Mouse (Mus musculus) midbrain, embryonic 15.5 days (tissue): Measurements from ENCODE around the gene Trit1. TPM values are rescaled to one million over a fixed set of nuclear protein-coding genes. Genes with fewer than 3 reads are reported as not detected.

Source experiments
- ATAC-seq: fragments of 200-750 bp; cut with Nextera tagmentation; replicated peaks from 2 replicates; pipeline ENCODE4 v1.8.0; 2017; ENCODE audit warnings: moderate TSS enrichment
- H3K27ac ChIP-seq: fragments of 300-500 bp; sonication (generic); 2 replicates; pipeline ENCODE4 v1.5.1; 2015; ENCODE audit warnings: mild to moderate bottlenecking, inconsistent platforms
- H3K27me3 ChIP-seq: fragments of 300-500 bp; sonication (generic); replicated peaks from 2 replicates; pipeline ENCODE4 v1.6.1; 2015; ENCODE audit warnings: inconsistent platforms
- H3K36me3 ChIP-seq: fragments of 300-500 bp; sonication (generic); replicated peaks from 2 replicates; pipeline ENCODE4 v1.6.1; 2015; ENCODE audit warnings: inconsistent platforms
- H3K4me1 ChIP-seq: fragments of 300-500 bp; sonication (generic); 2 replicates; pipeline ENCODE4 v1.6.1; 2015; ENCODE audit warnings: inconsistent platforms
- H3K4me2 ChIP-seq: fragments of 300-500 bp; sonication (generic); 2 replicates; pipeline ENCODE4 v1.6.1; 2015; ENCODE audit warnings: inconsistent platforms, mild to moderate bottlenecking, moderate library complexity
- H3K4me3 ChIP-seq: fragments of 300-500 bp; sonication (generic); 2 replicates; pipeline ENCODE4 v1.5.1; 2015; ENCODE audit warnings: mild to moderate bottlenecking, inconsistent platforms
- H3K9ac ChIP-seq: fragments of 300-500 bp; sonication (generic); 2 replicates; pipeline ENCODE4 v1.6.1; 2015; ENCODE audit warnings: mild to moderate bottlenecking, inconsistent platforms
- H3K9me3 ChIP-seq: fragments of 300-500 bp; sonication (generic); 2 replicates; pipeline ENCODE4 v1.6.1; 2016; ENCODE audit warnings: inconsistent platforms
- WGBS: fragments of 180-500 bp; shearing (Covaris S2); methylation state at CpG from one replicate; pipeline ENCODE4 v1.1.7; 2015; ENCODE audit warnings: mixed read lengths; 5-methylcytosine and 5-hydroxymethylcytosine counted together
- polyA plus RNA-seq: library from polyadenylated mRNA; unstranded; fragments of >200 nt; fragmentation: Nextera tagmentation; extraction: Ambion mirVana; gene quantifications from 2 replicates; pipeline ENCODE4 v1.2.1, GENCODE M21; 2015

Gene Trit1
- polyA plus RNA-seq = 25.3 and 25.8 TPM in 2 replicates

DNA sequence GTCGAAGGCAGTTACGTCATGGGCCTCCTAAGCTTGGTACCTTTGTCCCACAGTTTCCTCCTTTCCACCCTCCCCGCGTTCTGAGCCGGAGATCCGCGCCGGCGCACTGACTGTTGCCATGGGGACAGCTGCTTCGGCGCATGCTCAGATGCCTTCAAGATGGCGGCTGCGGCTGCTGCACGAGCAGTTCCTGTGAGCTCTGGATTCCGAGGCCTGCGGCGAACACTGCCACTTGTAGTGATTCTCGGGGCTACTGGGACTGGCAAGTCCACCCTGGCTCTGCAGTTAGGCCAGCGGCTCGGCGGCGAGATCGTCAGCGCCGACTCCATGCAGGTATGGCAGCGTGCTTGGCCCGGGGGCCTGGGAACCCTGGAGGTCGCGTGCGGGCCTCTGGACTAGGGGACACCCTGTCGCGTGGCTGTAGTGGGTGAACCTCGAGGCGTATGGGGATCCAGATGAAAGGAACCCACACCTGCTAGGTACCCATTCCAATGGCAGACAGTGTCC lies at the start of gene Trit1:
Gene Trit1 (plus strand): TSS at position 147 of the 507 bp plus-strand sequence.
- Histone ChIP-seq H3K36me3 (no peaks in the 10 kb centered on the region), H3K27me3 (no peaks in the 10 kb centered on the region), H3K9me3 (no peaks in the 10 kb centered on the region), H3K9ac (peak within 1 kb of the TSS; percentile 98), H3K4me3 (peak within 1 kb of the TSS; percentile 99), H3K27ac (peak within 1 kb of the TSS; percentile 98), H3K4me1 (peaks cover 66% of the 10 kb centered on the region), H3K4me2 (peak within 1 kb of the TSS; percentile 86)
- WGBS = under 1% methylated on average over 34 of the region's 34 CpGs
- ATAC-seq = peak; percentile 87

DNA sequence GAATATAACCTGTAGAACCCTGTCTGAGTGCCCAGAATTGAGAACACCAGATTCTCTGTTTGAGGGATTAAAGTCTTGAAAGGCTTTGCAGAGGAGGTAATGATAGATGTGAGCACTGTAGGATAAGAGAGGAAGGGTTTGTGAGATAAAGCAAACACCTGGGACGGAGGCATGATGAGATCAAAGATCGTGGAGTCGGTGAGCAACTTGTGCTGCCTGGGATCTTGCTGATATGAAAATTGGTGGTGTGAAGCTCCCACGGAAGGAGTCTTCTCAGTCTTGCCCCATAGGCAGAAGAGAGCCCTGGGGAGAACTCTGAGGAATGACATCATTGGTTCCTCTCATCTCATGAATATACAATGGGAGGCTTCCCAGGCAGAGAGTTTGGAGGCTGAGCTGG lies 48.3 kb upstream of the Trit1 start:
- Histone ChIP-seq H3K4me3 (no peak overlapping the region), H3K27ac (no peak overlapping the region)
- ATAC-seq = no peak

DNA sequence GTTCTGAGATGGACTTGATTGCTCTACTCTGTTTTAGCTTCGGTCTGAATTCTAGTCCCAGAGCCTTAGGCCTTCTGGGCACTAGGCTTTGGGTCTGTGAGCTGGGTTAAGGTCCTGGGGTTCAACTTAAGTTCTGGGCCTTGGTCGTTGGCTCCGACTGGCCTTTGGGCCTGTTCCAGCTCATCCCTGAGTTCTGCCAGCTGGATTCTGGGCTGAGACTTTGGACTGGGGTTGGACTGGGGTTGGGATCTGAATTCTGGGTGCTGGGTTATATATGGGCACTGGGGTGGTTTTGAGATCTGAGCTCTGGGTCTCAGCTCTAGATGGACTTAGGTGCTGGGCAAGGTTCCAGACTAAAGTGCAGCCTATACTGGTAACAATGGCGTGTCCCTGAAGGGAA lies 45.2 kb upstream of the Trit1 start:
- Histone ChIP-seq H3K9ac (no peak overlapping the region), H3K4me1 (no peaks in the 10 kb centered on the region), H3K36me3 (no peaks in the 10 kb centered on the region), H3K9me3 (no peaks in the 10 kb centered on the region), H3K27me3 (no peaks in the 10 kb centered on the region), H3K27ac (no peak overlapping the region), H3K4me3 (no peak overlapping the region), H3K4me2 (no peak overlapping the region)
- ATAC-seq = no peak
- 84% methylated on average over 4 of the region's 4 CpGs for WGBS

More for the DNA sequence above, 48.3 kb upstream of the Trit1 start:
- Histone ChIP-seq H3K27me3 (no peaks in the 10 kb centered on the region), H3K9ac (no peak overlapping the region), H3K9me3 (no peaks in the 10 kb centered on the region), H3K36me3 (no peaks in the 10 kb centered on the region), H3K4me1 (no peaks in the 10 kb centered on the region), H3K4me2 (no peak overlapping the region)
- WGBS = 78% methylated on average over 4 of the region's 4 CpGs

DNA sequence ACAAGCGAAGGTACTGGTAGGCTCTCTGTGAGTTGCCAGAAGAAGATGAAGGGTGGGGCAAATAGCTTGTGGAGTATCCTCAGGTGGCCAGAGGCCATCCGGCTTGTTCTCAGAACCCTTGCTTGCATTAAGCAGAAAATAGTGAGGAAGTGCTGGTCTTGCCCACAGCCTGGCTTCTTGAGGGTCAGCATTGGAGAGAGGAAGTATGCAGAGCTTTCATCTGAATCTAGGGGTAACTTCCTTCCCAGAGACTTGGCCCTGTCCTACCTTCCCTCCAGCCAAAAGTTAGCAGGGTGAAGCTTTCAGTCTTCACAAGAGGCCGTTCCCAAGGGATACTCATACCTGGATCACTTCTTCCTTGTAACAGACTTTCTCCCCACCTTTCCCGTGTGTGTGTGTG lies 44.8 kb upstream of the Trit1 start:
- Histone ChIP-seq H3K4me3 (no peak overlapping the region), H3K27me3 (no peaks in the 10 kb centered on the region), H3K9ac (no peak overlapping the region), H3K36me3 (no peaks in the 10 kb centered on the region), H3K4me1 (no peaks in the 10 kb centered on the region), H3K4me2 (no peak overlapping the region), H3K9me3 (no peaks in the 10 kb centered on the region), H3K27ac (no peak overlapping the region)
- WGBS = 92% methylated on average over 4 of the region's 4 CpGs
- no peak for ATAC-seq

DNA sequence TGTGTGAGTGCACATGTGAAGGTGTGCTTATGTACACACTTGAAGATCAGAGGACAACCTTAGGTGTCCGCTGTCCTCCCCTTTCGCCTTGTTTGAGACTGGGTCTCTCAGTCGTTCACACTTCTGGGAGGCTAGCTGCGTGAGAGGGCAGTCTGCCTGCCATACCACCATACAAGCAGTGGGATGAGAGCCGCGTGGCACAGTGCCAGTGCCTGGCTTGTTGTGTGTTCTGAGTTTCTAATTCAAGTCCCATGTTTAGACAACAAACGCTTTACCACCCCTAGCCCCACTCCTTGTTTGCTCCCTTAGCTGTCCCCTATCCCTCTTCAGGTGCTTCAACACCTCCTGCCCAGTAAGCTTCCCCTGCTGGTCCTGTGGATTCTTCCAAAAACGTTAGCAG lies 44.3 kb upstream of the Trit1 start:
- WGBS = 71% methylated on average over 8 of the region's 8 CpGs
- no peak for ATAC-seq
- H3K27me3 ChIP-seq = no peaks in the 10 kb centered on the region

DNA sequence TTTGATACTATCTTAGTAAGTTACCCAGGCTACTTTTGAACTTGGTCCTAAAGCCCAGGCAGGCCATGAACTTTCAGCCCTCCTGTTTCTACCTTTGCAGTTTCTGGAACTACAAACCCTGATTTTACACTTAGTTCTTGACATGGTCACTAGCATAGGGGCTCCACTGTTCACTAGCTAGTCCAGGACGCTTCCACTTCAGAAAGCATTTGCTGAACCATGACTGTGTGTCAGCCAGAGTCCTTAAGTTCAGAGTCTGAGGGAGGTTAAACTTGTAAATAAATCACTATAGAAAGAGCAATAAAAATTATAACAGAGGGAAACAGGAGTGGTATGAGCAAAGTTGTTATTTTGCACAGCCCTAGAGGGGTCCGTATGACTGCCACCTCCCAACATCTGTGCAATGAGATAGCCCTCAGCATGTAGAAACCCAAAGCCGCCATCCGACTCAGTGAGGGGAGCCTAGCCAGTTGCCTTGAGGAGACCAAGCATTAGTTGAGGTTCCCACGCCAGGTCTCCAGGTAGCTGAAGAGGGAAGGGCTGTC lies 41.3 kb upstream of the Trit1 start:
- Histone ChIP-seq H3K4me2 (no peak overlapping the region), H3K9me3 (no peaks in the 10 kb centered on the region), H3K4me1 (no peaks in the 10 kb centered on the region), H3K9ac (no peak overlapping the region), H3K27ac (no peak overlapping the region), H3K27me3 (no peaks in the 10 kb centered on the region), H3K4me3 (no peak overlapping the region), H3K36me3 (no peaks in the 10 kb centered on the region)
- ATAC-seq = no peak
- 91% methylated on average over 5 of the region's 5 CpGs for WGBS

More for the DNA sequence above, 44.3 kb upstream of the Trit1 start:
- Histone ChIP-seq H3K9me3 (no peaks in the 10 kb centered on the region), H3K9ac (no peak overlapping the region), H3K4me1 (no peaks in the 10 kb centered on the region), H3K4me2 (no peak overlapping the region), H3K4me3 (no peak overlapping the region), H3K36me3 (no peaks in the 10 kb centered on the region), H3K27ac (no peak overlapping the region)

DNA sequence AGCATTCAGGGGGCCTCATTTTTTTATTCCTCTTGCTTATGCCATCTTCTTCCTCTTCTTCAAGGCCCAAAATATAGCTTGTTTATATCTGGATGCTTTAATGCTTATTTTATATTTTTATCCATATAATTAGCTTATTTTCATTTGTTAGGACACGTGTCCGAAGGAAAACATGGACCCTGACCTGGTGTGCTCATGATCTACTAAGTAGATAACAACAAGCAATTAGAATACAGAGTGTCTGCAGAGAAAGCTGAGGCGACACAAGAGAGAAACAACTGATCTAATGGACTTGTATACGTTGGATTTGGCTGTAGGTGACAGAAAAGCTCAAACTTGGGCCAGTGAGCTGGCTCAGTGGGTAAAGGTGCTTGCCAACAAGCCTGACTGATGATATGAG lies 39.5 kb upstream of the Trit1 start:
- ATAC-seq = no peak
- H3K4me2 ChIP-seq = no peak overlapping the region
- WGBS = 83% methylated on average over 4 of the region's 4 CpGs
- H3K4me3 ChIP-seq = no peak overlapping the region
- H3K27ac ChIP-seq = no peak overlapping the region
- H3K9ac ChIP-seq = no peak overlapping the region
- no peaks in the 10 kb centered on the region for H3K9me3 ChIP-seq
- 0 out of 2 replicates have a peak, but pooled peaks cover 2% of the 10 kb centered on the region for H3K27me3 ChIP-seq
- H3K36me3 ChIP-seq = no peaks in the 10 kb centered on the region
- H3K4me1 ChIP-seq = no peaks in the 10 kb centered on the region

DNA sequence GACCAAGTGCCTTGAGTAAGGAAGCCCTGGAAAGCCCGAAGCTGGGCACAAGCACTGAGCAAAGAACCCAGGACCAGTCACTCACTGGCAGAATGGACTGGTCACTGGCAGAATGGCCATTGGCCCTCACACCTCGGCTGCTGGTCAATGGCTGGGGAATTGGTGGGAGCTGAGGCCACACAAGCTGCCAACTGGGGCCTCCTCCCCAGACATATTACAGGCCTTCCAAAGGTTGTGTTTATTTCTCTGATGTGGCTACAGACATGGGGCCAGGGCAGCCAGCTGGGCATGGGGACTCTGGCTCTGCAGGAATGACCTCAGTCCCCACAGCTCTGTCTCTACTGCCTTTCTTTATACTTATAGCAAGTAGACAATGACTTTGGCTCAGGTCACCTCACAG lies 37.5 kb upstream of the Trit1 start:
- H3K4me1 ChIP-seq = peaks cover 8% of the 10 kb centered on the region
- no peak for ATAC-seq
- peaks cover 14% of the 10 kb centered on the region for H3K27me3 ChIP-seq
- H3K36me3 ChIP-seq = no peaks in the 10 kb centered on the region
- WGBS = 83% methylated on average over 2 of the region's 2 CpGs
- H3K4me2 ChIP-seq = no peak overlapping the region
- H3K27ac ChIP-seq = no peak overlapping the region
- H3K4me3 ChIP-seq = no peak overlapping the region
- no peaks in the 10 kb centered on the region for H3K9me3 ChIP-seq
- H3K9ac ChIP-seq = no peak overlapping the region

DNA sequence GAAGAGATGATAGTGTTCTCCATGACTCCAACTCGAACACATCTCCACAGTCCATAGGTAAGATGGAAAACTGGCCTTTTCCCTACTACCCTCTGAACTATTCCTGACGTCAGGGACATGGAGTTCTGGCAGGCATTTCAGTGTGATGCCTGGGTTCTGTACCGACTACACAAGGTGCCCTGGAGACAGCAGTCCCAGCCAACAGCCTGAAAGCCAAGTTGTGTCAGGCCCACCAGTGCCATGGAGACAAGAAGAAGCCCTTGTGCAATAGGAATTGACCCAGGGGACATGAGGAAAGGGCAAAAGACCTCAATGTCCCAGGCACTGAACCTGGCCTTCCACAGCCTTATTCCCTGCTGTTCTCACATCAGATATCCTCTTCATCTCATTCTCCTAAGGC lies 36.6 kb upstream of the Trit1 start:
- 86% methylated on average over 3 of the region's 3 CpGs for WGBS
- H3K4me2 ChIP-seq = no peak overlapping the region
- no peak overlapping the region for H3K4me3 ChIP-seq
- peaks cover 14% of the 10 kb centered on the region for H3K27me3 ChIP-seq
- H3K4me1 ChIP-seq = peaks cover 8% of the 10 kb centered on the region
- H3K36me3 ChIP-seq = no peaks in the 10 kb centered on the region
- no peak overlapping the region for H3K27ac ChIP-seq
- no peak for ATAC-seq
- no peaks in the 10 kb centered on the region for H3K9me3 ChIP-seq
- no peak overlapping the region for H3K9ac ChIP-seq

DNA sequence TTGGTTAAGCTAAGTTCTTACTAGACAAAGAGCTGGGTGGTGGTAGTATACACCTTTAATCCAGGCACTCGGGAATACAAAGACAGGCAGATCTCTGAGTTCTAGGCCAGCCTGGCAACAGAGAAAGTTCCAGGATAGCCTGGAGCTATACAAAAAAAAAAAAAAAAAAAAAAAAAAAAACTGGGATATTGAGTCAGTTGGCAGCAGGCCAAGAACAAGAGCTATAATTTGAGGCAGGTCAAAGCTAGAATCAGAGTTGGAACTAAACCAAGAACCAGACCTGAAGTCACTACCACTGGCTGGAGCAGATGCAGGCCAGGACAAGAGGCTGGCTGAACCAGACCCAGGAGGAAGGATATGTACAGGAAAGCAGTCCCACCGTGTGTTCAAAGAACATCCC lies 35.7 kb upstream of the Trit1 start:
- Histone ChIP-seq H3K9me3 (no peaks in the 10 kb centered on the region), H3K27ac (no peak overlapping the region), H3K4me1 (peaks cover 8% of the 10 kb centered on the region), H3K27me3 (peaks cover 14% of the 10 kb centered on the region), H3K4me2 (no peak overlapping the region), H3K9ac (no peak overlapping the region), H3K36me3 (no peaks in the 10 kb centered on the region), H3K4me3 (no peak overlapping the region)
- ATAC-seq = no peak
- WGBS = 89% methylated on average over 2 of the region's 2 CpGs

DNA sequence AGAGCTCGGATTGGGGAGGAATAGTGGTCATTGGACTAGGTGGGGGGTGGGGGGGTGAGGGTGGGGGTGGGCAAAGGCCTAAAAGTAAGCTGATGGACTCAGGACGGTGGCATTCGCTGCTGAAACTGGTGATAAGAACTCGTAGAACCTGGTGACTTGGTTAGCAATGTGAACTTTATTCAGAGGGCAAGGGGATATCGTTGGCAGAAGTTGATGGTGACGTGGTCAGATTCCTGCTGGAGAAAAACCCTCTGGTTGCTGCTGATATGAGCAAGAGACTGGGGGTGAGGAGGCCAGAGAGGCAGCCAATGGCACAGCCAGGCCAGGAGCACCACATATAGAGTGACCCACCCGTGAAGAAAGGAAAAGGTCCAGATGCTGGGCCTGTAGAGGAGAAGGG lies 35.2 kb upstream of the Trit1 start:
- Histone ChIP-seq H3K9ac (no peak overlapping the region), H3K9me3 (no peaks in the 10 kb centered on the region), H3K4me2 (no peak overlapping the region), H3K4me3 (no peak overlapping the region), H3K36me3 (no peaks in the 10 kb centered on the region), H3K27ac (no peak overlapping the region), H3K4me1 (peaks cover 8% of the 10 kb centered on the region), H3K27me3 (peaks cover 14% of the 10 kb centered on the region)
- WGBS = 93% methylated on average over 7 of the region's 7 CpGs
- no peak for ATAC-seq

DNA sequence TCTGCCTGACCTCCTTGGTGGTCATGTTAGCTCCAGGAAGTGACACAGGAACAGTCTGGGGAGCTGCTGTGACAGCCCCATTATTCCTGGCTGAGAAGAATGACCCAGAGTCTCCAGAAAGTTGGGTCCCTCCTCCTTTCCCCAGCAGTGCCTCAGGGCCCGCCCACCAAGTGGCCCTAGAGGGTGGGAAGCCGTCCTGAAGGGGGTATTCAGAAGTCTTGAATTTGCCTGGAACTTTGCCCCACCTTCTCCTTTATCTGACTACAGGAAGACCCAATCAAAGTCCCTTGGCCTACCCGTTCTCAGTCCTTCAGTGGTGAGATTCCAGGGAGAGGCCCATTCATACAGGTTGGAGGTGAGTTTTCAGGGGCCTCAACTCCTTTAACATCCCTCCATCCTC lies 34.5 kb upstream of the Trit1 start:
- Histone ChIP-seq H3K36me3 (no peaks in the 10 kb centered on the region), H3K9me3 (no peaks in the 10 kb centered on the region), H3K4me1 (peaks cover 8% of the 10 kb centered on the region), H3K27me3 (peaks cover 14% of the 10 kb centered on the region), H3K4me3 (no peak overlapping the region), H3K4me2 (no peak overlapping the region), H3K9ac (no peak overlapping the region), H3K27ac (no peak overlapping the region)
- no peak for ATAC-seq
- WGBS = 44% methylated on average over 3 of the region's 3 CpGs

DNA sequence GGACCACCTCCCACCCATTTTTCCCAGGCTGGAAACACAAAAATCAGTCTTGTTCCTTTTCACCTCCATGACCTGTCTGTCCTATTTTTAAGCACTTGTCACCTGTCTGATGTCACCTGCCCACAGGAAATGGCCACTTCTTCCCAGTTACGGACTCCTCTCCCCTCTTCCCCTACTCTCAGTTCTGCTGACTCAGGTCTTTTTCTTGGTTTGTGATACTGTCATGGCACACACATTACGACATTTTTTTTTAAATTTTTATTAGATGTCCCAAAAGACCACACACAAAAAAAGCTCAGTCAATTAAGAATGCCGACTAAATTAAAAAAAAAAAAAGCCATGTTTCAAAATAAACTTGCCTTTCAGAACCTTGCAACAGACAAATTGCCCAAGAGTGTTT lies 33.9 kb upstream of the Trit1 start:
- WGBS = 79% methylated on average over 3 of the region's 3 CpGs

More for the DNA sequence above, 33.9 kb upstream of the Trit1 start:
- Histone ChIP-seq H3K9me3 (no peaks in the 10 kb centered on the region), H3K27ac (no peak overlapping the region), H3K27me3 (peaks cover 14% of the 10 kb centered on the region), H3K36me3 (no peaks in the 10 kb centered on the region), H3K4me2 (no peak overlapping the region; the same call in 1 of the 2 replicates), H3K4me1 (peaks cover 8% of the 10 kb centered on the region), H3K9ac (no peak overlapping the region), H3K4me3 (no peak overlapping the region)
- no peak for ATAC-seq
